Mouse (Mus musculus) hindbrain, postnatal 0 days (tissue): ENCODE results near the gene AC134908.4. TPM values are rescaled to one million over a fixed set of nuclear protein-coding genes. Genes with fewer than 3 reads are reported as not detected.
A peak's percentile ranks its signal among the peaks of the same experiment; 100 is the strongest.

Source experiments
- ATAC-seq: fragments of 200-750 bp; cut with Nextera tagmentation; 2 replicates; pipeline ENCODE4 v1.8.0; 2017; ENCODE audit warnings: mild to moderate bottlenecking, moderate TSS enrichment, moderate library complexity
- DNase-seq: peaks from one replicate; pipeline ENCODE4 v3.0.0-alpha.2; 2015; ENCODE audit warnings: low spot score
- H3K27ac ChIP-seq: fragments of 300-500 bp; sonication (generic); 2 replicates; pipeline ENCODE4 v1.5.1; 2014; ENCODE audit warnings: mild to moderate bottlenecking
- H3K27me3 ChIP-seq: fragments of 300-500 bp; sonication (generic); 2 replicates; pipeline ENCODE4 v1.6.1; 2014; ENCODE audit warnings: low read length, mixed read lengths; ENCODE audit not compliant: insufficient read depth
- H3K36me3 ChIP-seq: fragments of 300-500 bp; sonication (generic); 2 replicates; pipeline ENCODE4 v1.6.1; 2014; ENCODE audit warnings: low read length, mixed read lengths; ENCODE audit not compliant: insufficient read depth
- H3K4me1 ChIP-seq: fragments of 300-500 bp; sonication (generic); 2 replicates; pipeline ENCODE4 v1.6.1; 2014; ENCODE audit warnings: antibody characterized with exemption, low read length, mixed read lengths; ENCODE audit not compliant: insufficient read depth
- H3K4me2 ChIP-seq: fragments of 300-500 bp; sonication (generic); 2 replicates; pipeline ENCODE4 v1.6.1; 2014; ENCODE audit warnings: low read depth, mild to moderate bottlenecking, low read length, moderate library complexity, mixed read lengths
- H3K4me3 ChIP-seq: fragments of 300-500 bp; sonication (generic); 2 replicates; pipeline ENCODE4 v1.5.1; 2014; ENCODE audit warnings: low read length
- H3K9ac ChIP-seq: fragments of 300-500 bp; sonication (generic); replicated peaks from 2 replicates; pipeline ENCODE4 v1.6.1; 2014; ENCODE audit warnings: mild to moderate bottlenecking, low read length, moderate library complexity, mixed read lengths
- H3K9me3 ChIP-seq: fragments of 300-500 bp; sonication (generic); 2 replicates; pipeline ENCODE4 v1.6.1; 2016; ENCODE audit warnings: low read length, mixed read lengths
- CTCF ChIP-seq: IDR thresholded peaks from 2 replicates; pipeline ENCODE4 v1.5.1; 2016; ENCODE audit warnings: antibody characterized with exemption, control low read depth, low read depth
- WGBS: fragments of 180-500 bp; shearing (Covaris S2); extraction: QIAGEN DNeasy Blood & Tissue Kit; methylation state at CpG from one replicate; pipeline ENCODE4 v1.1.7; 2014; 5-methylcytosine and 5-hydroxymethylcytosine counted together
- polyA plus RNA-seq: library from polyadenylated mRNA; unstranded; fragments of >200 nt; fragmentation: Nextera tagmentation; extraction: Ambion mirVana; gene quantifications from 2 replicates; pipeline ENCODE4 v1.2.1, GENCODE M21; 2015
- total RNA-seq: library from RNA; depleted of rRNA; stranded (reverse); fragments of >200 nt; gene quantifications from 2 replicates; pipeline ENCODE4 v1.2.3, GENCODE M21; 2014

AC134908.4 gene
- total and polyA plus RNA-seq, 2 experiments from 2014 or later: 0.31 to 3.9 TPM

GRCm38 (mm10) chr17:25827011-25827410 is 31.6 kb upstream of the AC134908.4 start:
- Histone ChIP-seq H3K36me3 (peaks cover 25% of the 10 kb centered on the region; the same call in 1 of the 2 replicates), H3K9me3 (no peaks in the 10 kb centered on the region), H3K27ac (no peak overlapping the region), H3K4me3 (no peak overlapping the region), H3K9ac (no peak overlapping the region), H3K4me1 (peaks cover 34% of the 10 kb centered on the region), H3K27me3 (no peaks in the 10 kb centered on the region), H3K4me2 (no peak overlapping the region)
- TF ChIP-seq CTCF: no peak
- DNase-seq: no peak
- ATAC-seq: no peak
- 91% methylated on average over 13 of the region's 13 CpGs for WGBS

GRCm38 (mm10) chr17:25825984-25826570 is 30.6 kb upstream of the AC134908.4 start:
- WGBS: 95% methylated on average over 27 of the region's 27 CpGs
- Histone ChIP-seq H3K27me3 (no peaks in the 10 kb centered on the region), H3K27ac (no peak overlapping the region), H3K4me2 (no peak overlapping the region), H3K4me3 (no peak overlapping the region), H3K9me3 (no peaks in the 10 kb centered on the region), H3K4me1 (peaks cover 29% of the 10 kb centered on the region), H3K9ac (no peak overlapping the region), H3K36me3 (peaks cover 22% of the 10 kb centered on the region; the same call in 1 of the 2 replicates)
- TF ChIP-seq CTCF: no peak
- DNase-seq (no peak), ATAC-seq (no peak)

- WGBS: 88% methylated on average over 6 of the region's 6 CpGs
- H3K9ac ChIP-seq: no peak overlapping the region
Measured at GRCm38 (mm10) chr17:25825311-25825710, 29.9 kb upstream of the AC134908.4 start.

GRCm38 (mm10) chr17:25824362-25825142 is 29.1 kb upstream of the AC134908.4 start:
- Histone ChIP-seq H3K9me3 (no peaks in the 10 kb centered on the region), H3K4me1 (peaks cover 25% of the 10 kb centered on the region), H3K36me3 (peaks cover 16% of the 10 kb centered on the region; the same call in 1 of the 2 replicates), H3K27me3 (no peaks in the 10 kb centered on the region), H3K9ac (peak overlapping the region; percentile 78; the same call in 1 of the 2 replicates), H3K27ac (no peak overlapping the region), H3K4me3 (peak overlapping the region; percentile 56), H3K4me2 (peak overlapping the region; percentile 99)
- no peak for ATAC-seq
- WGBS: 80% methylated on average over 16 of the region's 17 CpGs
- TF ChIP-seq CTCF: no peak
- no peak for DNase-seq

More at GRCm38 (mm10) chr17:25825311-25825710, 29.9 kb upstream of the AC134908.4 start:
- no peaks in the 10 kb centered on the region for H3K9me3 ChIP-seq
- no peak for DNase-seq
- no peaks in the 10 kb centered on the region for H3K27me3 ChIP-seq
- H3K4me1 ChIP-seq: peaks cover 29% of the 10 kb centered on the region
- no peak for ATAC-seq
- no peak for TF ChIP-seq CTCF
- H3K36me3 ChIP-seq: peaks cover 14% of the 10 kb centered on the region; the same call in 1 of the 2 replicates
- H3K4me2 ChIP-seq: no peak overlapping the region
- H3K4me3 ChIP-seq: no peak overlapping the region
- H3K27ac ChIP-seq: no peak overlapping the region

- Histone ChIP-seq H3K9ac (peak within 1 kb of the TSS; percentile 78), H3K4me1 (peaks cover 20% of the 10 kb centered on the region), H3K4me2 (peak within 1 kb of the TSS; percentile 99), H3K27me3 (no peaks in the 10 kb centered on the region), H3K9me3 (no peaks in the 10 kb centered on the region), H3K4me3 (peak within 1 kb of the TSS; percentile 56), H3K27ac (peak within 1 kb of the TSS; percentile 67), H3K36me3 (peaks cover 17% of the 10 kb centered on the region; the same call in 1 of the 2 replicates)
- no peak for TF ChIP-seq CTCF
- peak; percentile 94 for DNase-seq
- peak; percentile 73; the same call in 1 of the 2 replicates for ATAC-seq
- under 1% methylated on average over 18 of the region's 18 CpGs for WGBS
Measured at GRCm38 (mm10) chr17:25823452-25823851, 28.0 kb upstream of the AC134908.4 start, which contains the start of gene Wdr24. TSS of gene Wdr24 (plus strand) at chr17:25823627.

- ATAC-seq (no peak), DNase-seq (no peak)
- no peak overlapping the region for H3K27ac ChIP-seq
- H3K9me3 ChIP-seq: no peaks in the 10 kb centered on the region
- no peak overlapping the region for H3K4me2 ChIP-seq
- 15% methylated on average over 46 of the region's 46 CpGs for WGBS
- no peak overlapping the region for H3K9ac ChIP-seq
- H3K36me3 ChIP-seq: peaks cover 15% of the 10 kb centered on the region; the same call in 1 of the 2 replicates
- peaks cover 4% of the 10 kb centered on the region for H3K4me1 ChIP-seq
- H3K27me3 ChIP-seq: no peaks in the 10 kb centered on the region
- no peak for TF ChIP-seq CTCF
- H3K4me3 ChIP-seq: no peak overlapping the region
Measured at GRCm38 (mm10) chr17:25818851-25819780, 23.7 kb upstream of the AC134908.4 start.
